ENCODE assay signal across 9 mouse cellular contexts in genomic region chr19:38224685-38225060, GRCm38 (mm10). TPM values are rescaled to one million over a fixed set of nuclear protein-coding genes. Genes with fewer than 3 reads are reported as not detected.
DNase-seq lines count a peak whose midpoint lies in the region; ATAC-seq lines count a peak whose summit lies in the region.
"Had no signal": no experiment of that assay in that cellular context is flagged by ENCODE, and none has a peak within 500 bp of the region (broad histone marks: within the 10 kb centered on the region; RNA-seq: fewer than 3 reads in every experiment).

No protein-coding gene starts in this region.

- WGBS in kidney, embryonic 15.5 days: 15% methylated on average over 9 of the region's 9 CpGs

- H3K9me3 ChIP-seq in kidney, embryonic 15.5 days (replicated peaks): no peaks in the 10 kb centered on the region

- H3K36me3 ChIP-seq in kidney, embryonic 15.5 days: peaks cover 2% of the 10 kb centered on the region

- peak overlapping the region; percentile 96 for H3K27ac ChIP-seq in kidney, embryonic 15.5 days

- no peak for DNase-seq in kidney, adult 18-20 months
- peak; percentile 43 for DNase-seq in cerebellum, adult 11 months
- DNase-seq in frontal cortex, postnatal 10 days (ENCODE audit: low spot score in 2 of 2): peak; percentile 31 to 44
- DNase-seq in left cerebral cortex, postnatal 4 days: peak; percentile 22
- peak; percentile 37 for DNase-seq in retina, embryonic 14.5 days (ENCODE audit: low spot score)
- DNase-seq in B cell, adult 2 months: no peak

- peak overlapping the region; percentile 83 for H3K4me2 ChIP-seq in kidney, embryonic 15.5 days

- intact Hi-C loops in left cerebral cortex, postnatal 4 days (cut with DNase I): loop anchor here (2.0 kb wide), 1 partner anchor 40 kb away; the partner anchor contains the start of gene Lgi1

- H3K4me1 ChIP-seq in kidney, embryonic 15.5 days: peaks cover 13% of the 10 kb centered on the region; the same call in 1 of the 2 replicates

- no peaks in the 10 kb centered on the region for H3K27me3 ChIP-seq in kidney, embryonic 15.5 days

- H3K4me3 ChIP-seq in kidney, embryonic 15.5 days (replicated peaks): peak overlapping the region; percentile 84

- no peak for ATAC-seq in kidney, embryonic 15.5 days (replicated peaks; ENCODE audit: low FRiP score)
- no peak for ATAC-seq in granulocyte monocyte progenitor cell, adult 5-6 weeks (replicated peaks; ENCODE audit: poor library complexity, severe bottlenecking)

- H3K9ac ChIP-seq in kidney, embryonic 15.5 days: peak overlapping the region; percentile 67

RNA-seq across cellular contexts. Expression of gene Fra10ac1, which starts 0.7 kb away (rescaled TPM):
- 38.6 and 39.6 TPM in 2 replicates for polyA plus RNA-seq in kidney, embryonic 15.5 days (2015; fragmentation: Nextera tagmentation; extraction: Ambion mirVana)
- 10 to 100 TPM; 21.8 to 24.2 TPM for total RNA-seq in left cerebral cortex, postnatal 4 days (2021)
- 23.0 and 36.0 TPM in 2 replicates for total RNA-seq in granulocyte monocyte progenitor cell, adult 5-6 weeks (2014; fragmentation: Nextera tagmentation)
- total RNA-seq in granulocyte monocyte progenitor cell, adult 5-6 weeks (2017): 41.0 and 45.0 TPM in 2 replicates

RNA-seq across cellular contexts. Expression of gene Lgi1, which starts 39.7 kb away (rescaled TPM):
- 2.2 and 2.8 TPM in 2 replicates for polyA plus RNA-seq in kidney, embryonic 15.5 days (2015; fragmentation: Nextera tagmentation; extraction: Ambion mirVana)
- 10 to 100 TPM; 51.8 to 59.0 TPM for total RNA-seq in left cerebral cortex, postnatal 4 days (2021)
- 2.4 TPM in 1 of 2 replicates, not detected in the other for total RNA-seq in granulocyte monocyte progenitor cell, adult 5-6 weeks (2014; fragmentation: Nextera tagmentation)
- total RNA-seq in granulocyte monocyte progenitor cell, adult 5-6 weeks (2017): 0.39 TPM in 1 of 2 replicates, not detected in the other
- total RNA-seq: neutrophil, adult 5-6 weeks had no signal

Comparison
In these comparisons a context has a peak if more than half of its experiments do, and no peak if none do; other contexts are left out.
1. DNase-seq: peak in cerebellum, adult 11 months (single experiment), frontal cortex, postnatal 10 days (2 of 2), left cerebral cortex, postnatal 4 days (single experiment) and retina, embryonic 14.5 days (single experiment); none in kidney, adult 18-20 months (single experiment) and B cell, adult 2 months (0 of 2).
2. RNA of gene Lgi1, which starts 39.7 kb away (total RNA-seq): 51.8 to 59.0 TPM in left cerebral cortex, postnatal 4 days; 0.39 to 2.4 TPM in granulocyte monocyte progenitor cell, adult 5-6 weeks; every median in the first group is over 10 times any median in the second.